Mouse (Mus musculus) midbrain, embryonic 12.5 days (tissue): ENCODE measurements around the gene Olfr654. TPM values are rescaled to one million over a fixed set of nuclear protein-coding genes. Genes with fewer than 3 reads are reported as not detected.

Experiments used
- polyA plus RNA-seq: library from polyadenylated mRNA; unstranded; fragments of >200 nt; fragmentation: Nextera tagmentation; extraction: Ambion mirVana; gene quantifications from 2 replicates; pipeline ENCODE4 v1.2.1, GENCODE M21; 2016

The Olfr654 gene
- polyA plus RNA-seq, 1 experiment from 2014 or later, result not detected

Other genes starting within 250 kb of the Olfr654 start
- gene Trim12c, start 233.7 kb upstream of the Olfr654 start, polyA plus RNA-seq, result 0.94 and 1.1 TPM in 2 replicates
- gene Trim30b, start 217.1 kb upstream of the Olfr654 start, polyA plus RNA-seq, result not detected in 2 replicates
- gene Trim30c, start 186.2 kb upstream of the Olfr654 start, polyA plus RNA-seq, result 0.13 TPM in 1 of 2 replicates, not detected in the other
- gene Trim30a, start 121.8 kb upstream of the Olfr654 start, polyA plus RNA-seq, result 0.56 and 0.94 TPM in 2 replicates
- 0.30 and 0.42 TPM in 2 replicates for gene Trim30d, start 79.2 kb upstream of the Olfr654 start, polyA plus RNA-seq
- gene Olfr651, start 36.9 kb upstream of the Olfr654 start, polyA plus RNA-seq, result not detected in 2 replicates
- gene Olfr652, start 26.1 kb upstream of the Olfr654 start, polyA plus RNA-seq, result not detected in 2 replicates
- gene Olfr653, start 9.7 kb upstream of the Olfr654 start, polyA plus RNA-seq, result 0.17 TPM in 1 of 2 replicates, not detected in the other
- not detected in 2 replicates for gene Olfr655, start 14.8 kb downstream of the Olfr654 start, polyA plus RNA-seq
- gene Olfr656, start 26.9 kb downstream of the Olfr654 start, polyA plus RNA-seq, result not detected in 2 replicates
- not detected in 2 replicates for gene Olfr657, start 37.8 kb downstream of the Olfr654 start, polyA plus RNA-seq
- gene Olfr658, start 60.3 kb downstream of the Olfr654 start, polyA plus RNA-seq, result not detected in 2 replicates
- not detected in 2 replicates for gene Olfr659, start 79.7 kb downstream of the Olfr654 start, polyA plus RNA-seq
- not detected in 2 replicates for gene Olfr661, start 99.5 kb downstream of the Olfr654 start, polyA plus RNA-seq
- not detected in 2 replicates for gene Usp17le, start 190.4 kb downstream of the Olfr654 start, polyA plus RNA-seq